Mouse (Mus musculus) heart, postnatal 0 days (tissue): ENCODE measurements around the gene Hmces.

Source experiments
- CTCF ChIP-seq: IDR thresholded peaks from 2 replicates; pipeline ENCODE4 v1.5.1; 2016; ENCODE audit warnings: antibody characterized with exemption, control low read depth, low read depth
- EP300 ChIP-seq: IDR thresholded peaks from 2 replicates; pipeline ENCODE4 v1.6.1; 2016; ENCODE audit warnings: antibody characterized with exemption, low read depth

- TF ChIP-seq CTCF (no peak), EP300 (no peak)
These were observed 25.2 kb downstream of the Hmces start for GRCm38 (mm10) chr6:87938941-87939340.
